Mouse (Mus musculus): Measurements from ENCODE around the gene Aox1. TPM values are rescaled to one million over a fixed set of nuclear protein-coding genes. Genes with fewer than 3 reads are reported as not detected.
A peak's percentile ranks its signal among the peaks of the same experiment; 100 is the strongest.

Aox1 gene
- total RNA-seq, 2 experiments from 2014 or later, result 0.97 to 1.1 TPM

DNA sequence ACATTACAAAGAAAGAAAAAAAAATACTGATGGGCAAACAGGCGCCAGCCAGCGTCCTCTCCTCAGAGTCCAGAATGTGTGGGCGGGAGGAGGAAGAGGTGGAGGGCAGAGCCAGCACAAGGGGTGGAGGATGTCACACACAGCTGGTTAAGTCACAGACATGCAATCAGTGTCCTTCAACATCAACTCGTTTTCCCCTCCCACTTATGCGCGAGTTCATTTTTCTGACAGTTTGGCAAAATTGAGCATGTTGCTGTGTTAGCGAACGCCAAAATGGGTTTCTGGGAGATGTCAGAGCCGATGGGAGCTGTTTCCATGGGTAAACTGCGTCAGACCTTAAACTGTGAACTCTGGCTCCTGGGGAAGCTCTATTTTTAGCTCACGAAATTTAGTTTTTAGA lies 27.2 kb downstream of the Aox1 start:
- no peak for DNase-seq (ENCODE audit: extremely low spot score in 1 of 2, low spot score in 2 of 2)
- intact Hi-C loops (cut with DNase I), result no loop called here

DNA sequence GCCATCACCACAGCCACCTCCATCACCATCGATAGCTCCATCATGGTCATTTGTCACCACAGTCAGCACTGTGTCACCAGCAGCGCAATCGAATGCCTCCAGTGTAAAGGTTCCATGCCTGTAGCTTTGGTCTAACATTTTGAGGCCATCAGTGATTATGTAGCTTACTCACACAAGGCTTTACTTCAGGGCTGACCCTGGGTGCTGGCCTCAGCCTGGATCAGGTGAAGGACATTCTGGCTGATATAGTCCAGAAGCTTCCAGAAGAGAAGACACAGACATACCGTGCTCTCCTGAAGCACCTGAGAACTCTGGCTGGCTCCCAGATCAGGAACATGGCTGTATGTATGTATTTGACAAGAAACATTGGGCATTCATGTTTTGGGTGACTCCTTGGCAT lies 29.1 kb downstream of the Aox1 start:
- DNase-seq (ENCODE audit: extremely low spot score in 1 of 2, low spot score in 2 of 2), result no peak
- intact Hi-C loops (cut with DNase I), result no loop called here

DNA sequence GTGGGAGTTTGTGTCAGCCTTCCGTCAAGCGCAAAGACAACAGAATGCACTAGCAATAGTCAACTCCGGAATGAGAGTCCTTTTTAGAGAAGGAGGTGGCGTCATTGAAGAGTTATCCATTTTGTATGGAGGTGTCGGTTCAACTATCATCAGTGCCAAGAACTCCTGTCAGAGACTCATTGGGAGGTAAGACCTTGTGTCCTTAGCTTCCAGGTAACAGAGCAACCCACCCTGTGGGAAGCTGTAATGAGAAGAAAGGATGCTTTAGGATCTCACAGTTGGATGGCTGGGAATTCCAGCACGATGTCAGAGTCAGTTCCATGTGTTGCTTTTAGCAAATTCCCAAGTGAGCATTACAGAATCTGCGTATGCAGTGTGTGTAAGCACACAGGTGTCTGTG lies 32.4 kb downstream of the Aox1 start:
- DNase-seq (ENCODE audit: extremely low spot score in 1 of 2, low spot score in 2 of 2), result no peak
- intact Hi-C loops (cut with DNase I), result no loop called here

DNA sequence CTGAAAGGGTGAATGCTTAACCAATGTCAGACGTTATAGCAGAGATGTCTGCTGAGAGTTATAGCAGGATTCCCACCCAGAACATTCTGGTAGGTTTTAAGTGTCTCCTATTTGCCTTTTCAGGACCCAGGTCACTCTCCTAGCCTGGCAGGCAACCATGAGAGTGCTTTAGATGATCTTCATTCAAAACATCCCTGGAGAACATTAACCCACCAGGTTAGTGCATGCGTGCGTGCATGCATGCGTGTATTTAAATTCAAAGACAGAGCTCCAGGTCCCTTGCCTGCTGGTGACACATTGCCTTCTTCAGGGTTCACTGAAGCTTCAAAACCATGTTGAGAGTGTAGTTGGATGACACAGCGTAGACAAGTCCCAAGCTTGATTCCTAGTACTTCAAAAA lies 35.4 kb downstream of the Aox1 start:
- intact Hi-C loops (cut with DNase I), result no loop called here
- no peak for DNase-seq (ENCODE audit: extremely low spot score in 1 of 2, low spot score in 2 of 2)

DNA sequence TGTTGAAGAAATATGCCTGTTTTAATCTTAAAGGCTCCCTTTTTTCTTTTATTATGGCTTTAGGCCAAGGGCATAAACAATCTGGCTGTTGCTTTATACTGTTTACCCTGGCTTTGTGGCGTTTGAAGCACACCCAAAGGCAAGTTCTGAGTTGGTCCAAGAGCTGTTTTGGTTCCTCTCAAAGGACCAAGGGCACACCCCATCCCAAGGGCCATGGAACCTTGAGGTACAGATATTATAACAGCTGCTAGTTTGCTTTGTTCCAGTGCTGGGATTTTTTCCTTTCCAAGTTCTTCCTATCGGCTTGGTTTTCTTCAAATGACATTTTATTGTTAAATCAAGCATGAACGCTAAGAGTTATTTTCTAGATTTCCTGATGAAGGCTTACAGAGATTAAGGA lies 35.9 kb downstream of the Aox1 start:
- intact Hi-C loops (cut with DNase I), result no loop called here
- peak in 1 of 2 experiments; percentile 31 for DNase-seq (ENCODE audit: extremely low spot score in 1 of 2, low spot score in 2 of 2)

DNA sequence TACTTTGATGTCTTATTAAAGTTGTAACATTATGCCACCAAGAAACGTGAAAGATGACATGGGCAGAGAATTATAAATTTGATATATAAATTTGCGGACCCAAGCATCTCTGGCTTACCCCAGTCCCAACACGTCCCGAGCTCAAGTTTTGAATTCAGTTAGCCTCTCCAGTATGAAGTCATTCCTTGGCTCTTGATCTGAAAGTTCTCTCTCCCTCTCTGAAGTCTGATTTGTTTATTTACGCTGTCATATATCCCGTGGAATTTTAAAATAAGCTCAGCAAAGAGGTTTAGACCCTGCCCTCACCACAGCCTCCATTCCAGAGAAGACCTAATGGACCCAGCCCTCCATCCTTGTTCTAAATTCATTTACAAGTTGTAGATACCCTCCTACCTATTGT lies 39.5 kb downstream of the Aox1 start:
- DNase-seq (ENCODE audit: extremely low spot score in 1 of 2, low spot score in 2 of 2), result no peak
- intact Hi-C loops (cut with DNase I), result no loop called here

DNA sequence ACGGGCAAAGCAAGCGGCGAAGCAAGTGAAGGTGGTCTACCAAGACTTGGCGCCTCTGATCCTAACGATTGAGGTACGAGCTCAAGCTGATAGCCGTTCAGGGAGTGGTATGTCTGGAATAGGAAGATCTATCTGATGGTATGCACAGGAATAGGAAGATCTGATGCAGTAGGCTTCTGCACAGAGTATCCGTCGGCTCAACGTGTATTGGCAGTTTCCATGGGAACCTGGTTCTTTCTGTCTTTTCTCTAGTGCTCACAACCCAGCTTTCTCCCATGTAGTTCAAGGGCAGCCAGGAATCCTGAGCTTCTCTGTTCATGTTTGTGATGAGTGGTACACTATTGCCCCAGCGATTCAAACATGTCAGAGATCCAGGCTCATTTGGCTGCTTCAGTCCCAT lies 40.4 kb downstream of the Aox1 start:
- DNase-seq (ENCODE audit: extremely low spot score in 1 of 2, low spot score in 2 of 2), result peak in 1 of 2 experiments; percentile 38
- intact Hi-C loops (cut with DNase I), result no loop called here

DNA sequence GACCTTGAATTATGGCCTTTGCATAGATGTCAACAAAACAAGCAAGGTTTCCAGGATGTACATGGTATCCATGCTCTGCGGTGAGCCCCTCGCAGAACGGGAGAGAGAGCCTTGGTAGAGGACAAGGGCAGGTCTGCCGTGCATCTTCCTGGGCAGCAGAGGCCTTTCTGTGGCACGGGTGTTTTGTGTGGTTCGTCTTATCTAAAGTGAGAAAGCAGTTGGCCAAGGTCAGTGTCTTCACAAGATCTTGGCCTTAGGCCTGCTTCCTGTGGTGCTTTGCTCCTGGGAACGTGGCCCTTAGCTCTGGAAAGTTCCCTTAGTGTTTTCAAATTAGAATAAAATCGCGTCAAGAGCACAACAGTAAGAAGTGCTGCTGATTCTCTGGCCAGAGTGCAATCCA lies 41.3 kb downstream of the Aox1 start:
- DNase-seq (ENCODE audit: extremely low spot score in 1 of 2, low spot score in 2 of 2), result no peak
- intact Hi-C loops (cut with DNase I), result no loop called here

DNA sequence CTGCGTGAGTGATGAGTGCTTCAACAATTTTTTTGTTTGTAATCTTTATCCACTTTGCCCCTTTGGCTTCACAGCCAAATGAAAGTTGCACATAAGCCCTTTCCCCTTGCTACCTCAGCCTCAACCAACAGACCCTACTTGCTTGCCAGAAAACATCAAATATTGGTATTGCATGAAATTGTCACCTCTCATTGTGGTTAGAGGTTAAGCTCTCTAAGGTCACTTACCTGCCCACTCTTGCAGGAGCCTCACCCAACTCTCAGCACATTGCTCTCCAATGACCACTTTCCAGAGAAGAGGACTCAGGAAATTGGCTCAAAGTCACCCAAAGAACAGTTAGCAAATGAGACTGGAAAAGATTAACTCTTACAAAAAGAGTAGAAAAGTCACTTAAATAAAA lies 41.8 kb downstream of the Aox1 start:
- DNase-seq (ENCODE audit: extremely low spot score in 1 of 2, low spot score in 2 of 2), result no peak
- intact Hi-C loops (cut with DNase I), result no loop called here

DNA sequence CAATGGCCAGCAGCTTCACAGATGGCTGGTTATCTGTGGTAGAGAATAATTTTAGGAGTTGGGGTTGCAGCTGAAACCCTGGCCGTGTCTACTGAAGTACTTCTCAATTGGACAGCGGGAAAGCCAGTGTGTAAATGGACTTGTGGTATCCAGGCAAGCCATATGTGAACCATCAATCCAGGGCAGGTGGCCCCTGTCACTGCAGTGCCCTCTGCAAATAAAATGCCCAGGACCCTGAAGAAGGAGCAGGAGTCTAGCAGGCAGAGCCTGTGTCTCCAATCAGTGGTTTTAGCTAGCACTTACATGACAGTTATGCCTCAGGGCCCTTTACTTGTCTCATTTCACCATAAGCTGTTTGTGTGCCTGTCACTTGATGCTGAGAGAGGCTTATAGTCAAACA lies 42.7 kb downstream of the Aox1 start:
- no peak for DNase-seq (ENCODE audit: extremely low spot score in 1 of 2, low spot score in 2 of 2)
- intact Hi-C loops (cut with DNase I), result no loop called here

DNA sequence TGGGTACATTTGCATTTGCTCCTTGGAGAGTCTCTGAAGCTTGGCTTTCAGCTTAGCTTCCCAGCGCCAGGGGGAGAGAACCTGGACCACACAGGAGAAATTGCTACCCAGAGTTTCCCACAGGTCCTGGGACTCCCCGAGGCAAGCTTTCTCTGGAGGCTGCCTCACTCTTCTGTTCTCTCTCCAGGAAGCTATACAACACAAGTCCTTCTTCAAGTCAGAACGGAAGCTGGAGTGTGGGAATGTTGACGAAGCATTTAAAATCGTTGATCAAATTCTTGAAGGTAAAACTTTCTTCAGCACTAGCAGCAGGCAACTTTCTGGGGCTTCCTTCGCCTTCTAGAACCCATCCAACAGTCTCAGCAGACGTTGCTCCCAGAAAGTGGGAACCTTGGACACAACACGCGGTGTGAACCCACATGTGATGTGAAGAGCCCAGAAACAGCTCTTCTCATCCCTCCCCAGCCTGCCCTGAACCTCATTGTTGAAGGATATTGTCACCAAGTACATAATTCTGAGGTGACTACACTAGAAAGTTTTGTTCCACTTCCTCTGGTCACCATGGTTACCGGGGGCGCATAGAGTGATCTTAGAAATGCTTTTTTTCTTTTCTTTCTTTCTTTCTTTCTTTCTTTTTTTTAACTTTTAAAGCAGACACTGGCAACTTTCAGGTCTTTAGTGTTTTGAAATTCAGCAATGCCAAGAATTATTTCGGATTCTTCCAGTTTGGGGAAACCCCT lies 43.4 kb downstream of the Aox1 start:
- intact Hi-C loops (cut with DNase I), result no loop called here
- no peak for DNase-seq (ENCODE audit: extremely low spot score in 1 of 2, low spot score in 2 of 2)

DNA sequence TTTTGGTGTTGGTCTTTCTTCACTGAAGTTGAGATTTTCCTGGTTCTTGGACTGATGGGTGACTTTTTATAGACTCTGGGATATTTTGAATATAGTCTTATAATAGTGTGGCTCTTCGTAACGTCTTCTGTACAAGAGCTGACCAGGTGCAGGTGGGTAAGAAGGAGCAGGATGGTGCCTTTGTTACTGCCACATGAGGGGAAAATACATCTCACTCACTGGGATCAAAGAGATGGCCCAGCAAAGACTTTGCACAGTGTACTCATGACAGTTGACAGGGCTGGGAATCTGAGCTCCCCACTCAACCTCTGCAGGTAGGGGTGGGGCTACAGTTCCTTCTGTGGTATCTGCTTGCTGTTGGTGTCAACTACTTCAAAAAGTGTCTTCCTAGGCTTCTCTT lies 44.5 kb downstream of the Aox1 start:
- no peak for DNase-seq (ENCODE audit: extremely low spot score in 1 of 2, low spot score in 2 of 2)
- intact Hi-C loops (cut with DNase I), result no loop called here

DNA sequence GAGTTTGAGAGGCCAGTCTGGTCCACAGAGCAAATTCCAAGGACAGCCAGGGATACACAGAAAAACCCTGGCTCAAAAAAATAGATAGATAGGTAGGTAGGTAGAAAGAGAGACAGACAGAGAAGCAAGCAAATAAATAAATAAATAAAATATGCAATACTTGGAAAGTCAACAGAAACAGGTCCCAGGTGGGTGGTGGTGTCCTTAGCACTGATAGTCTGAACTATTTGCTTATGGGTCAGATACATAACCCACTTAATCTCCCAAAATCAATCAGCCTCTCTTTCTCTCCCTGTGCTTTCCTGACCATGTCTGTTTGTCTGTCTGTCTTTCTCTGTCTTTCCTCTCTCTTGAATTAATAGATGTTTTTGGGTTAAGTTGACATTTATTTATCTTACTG lies 48.2 kb downstream of the Aox1 start:
- DNase-seq (ENCODE audit: extremely low spot score in 1 of 2, low spot score in 2 of 2), result no peak
- intact Hi-C loops (cut with DNase I), result no loop called here

DNA sequence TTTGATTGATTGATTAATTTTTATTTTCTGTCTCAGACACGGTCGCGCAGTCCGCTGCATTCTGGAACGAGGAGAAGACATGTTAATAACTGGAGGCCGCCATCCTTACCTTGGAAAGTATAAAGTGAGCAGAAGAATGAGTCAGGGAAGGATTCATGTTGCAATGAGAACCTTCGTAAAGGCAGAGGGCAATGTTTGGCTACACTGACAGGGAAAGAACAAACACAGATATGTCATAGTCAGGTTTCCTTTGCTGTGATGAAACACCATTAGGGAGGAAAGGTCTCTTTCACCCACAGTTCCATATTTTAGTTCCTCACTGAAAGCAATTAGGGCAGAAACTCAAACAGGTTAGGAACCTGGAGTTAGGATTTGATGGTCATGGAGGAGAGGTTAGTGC lies 48.7 kb downstream of the Aox1 start:
- intact Hi-C loops (cut with DNase I), result no loop called here
- DNase-seq (ENCODE audit: extremely low spot score in 1 of 2, low spot score in 2 of 2), result no peak

DNA sequence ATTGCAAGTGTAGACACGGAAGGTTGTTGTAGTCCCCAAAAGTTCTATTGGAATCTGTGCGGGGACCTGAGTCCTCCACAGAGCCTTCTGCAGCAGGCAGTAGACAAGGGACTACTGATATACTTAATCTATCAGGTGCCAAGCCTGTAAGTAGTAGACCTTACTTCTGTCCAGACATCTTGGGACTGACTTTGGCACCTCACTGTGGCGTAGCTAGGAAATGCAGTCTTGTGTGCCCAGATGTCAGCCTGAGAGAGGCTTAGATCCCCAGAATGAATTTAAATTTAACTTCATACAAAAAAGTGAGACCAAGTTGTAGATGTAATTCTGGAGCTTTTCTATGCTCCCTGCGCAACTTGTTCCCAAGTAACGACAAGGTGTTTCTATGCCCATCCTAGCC lies 50.0 kb downstream of the Aox1 start:
- DNase-seq (ENCODE audit: extremely low spot score in 1 of 2, low spot score in 2 of 2), result no peak
- intact Hi-C loops (cut with DNase I), result no loop called here

DNA sequence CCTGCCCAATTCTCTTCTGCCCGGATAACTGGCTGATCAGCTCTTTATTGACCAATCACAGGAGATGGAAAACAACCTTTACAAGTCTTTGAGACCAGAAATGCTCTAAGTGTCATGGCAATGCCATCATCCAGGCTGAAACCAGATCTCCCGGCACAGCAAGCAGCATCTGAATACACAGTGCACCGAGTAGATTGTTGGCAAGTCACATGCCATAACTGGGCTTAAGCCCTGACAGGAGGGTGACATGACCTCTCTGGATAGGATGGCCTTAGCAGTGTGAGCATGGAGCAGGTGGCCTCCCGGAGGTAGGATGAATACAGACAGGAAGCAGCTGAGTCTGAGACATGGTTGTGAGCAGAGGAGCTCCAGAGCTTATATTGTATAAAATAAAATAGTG lies 50.7 kb downstream of the Aox1 start:
- DNase-seq (ENCODE audit: extremely low spot score in 1 of 2, low spot score in 2 of 2), result no peak
- intact Hi-C loops (cut with DNase I), result no loop called here

DNA sequence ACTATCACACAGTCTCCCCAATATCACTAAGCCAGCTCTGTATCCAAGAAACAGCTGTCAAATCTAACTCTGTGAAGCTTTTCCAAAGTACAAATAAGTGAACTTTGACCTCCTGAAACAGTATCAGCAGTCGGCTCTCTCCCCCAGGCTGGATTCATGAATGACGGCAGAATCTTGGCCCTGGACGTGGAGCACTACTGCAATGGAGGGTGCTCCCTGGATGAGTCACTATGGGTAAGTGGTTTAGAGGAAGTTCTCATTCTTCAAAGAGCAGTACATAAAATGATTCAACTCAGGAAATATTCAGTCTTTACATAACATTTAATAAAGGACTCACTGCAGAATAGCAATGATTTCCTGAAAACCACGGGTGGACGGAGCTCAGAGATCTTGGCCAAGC lies 51.6 kb downstream of the Aox1 start:
- intact Hi-C loops (cut with DNase I), result no loop called here
- no peak for DNase-seq (ENCODE audit: extremely low spot score in 1 of 2, low spot score in 2 of 2)

DNA sequence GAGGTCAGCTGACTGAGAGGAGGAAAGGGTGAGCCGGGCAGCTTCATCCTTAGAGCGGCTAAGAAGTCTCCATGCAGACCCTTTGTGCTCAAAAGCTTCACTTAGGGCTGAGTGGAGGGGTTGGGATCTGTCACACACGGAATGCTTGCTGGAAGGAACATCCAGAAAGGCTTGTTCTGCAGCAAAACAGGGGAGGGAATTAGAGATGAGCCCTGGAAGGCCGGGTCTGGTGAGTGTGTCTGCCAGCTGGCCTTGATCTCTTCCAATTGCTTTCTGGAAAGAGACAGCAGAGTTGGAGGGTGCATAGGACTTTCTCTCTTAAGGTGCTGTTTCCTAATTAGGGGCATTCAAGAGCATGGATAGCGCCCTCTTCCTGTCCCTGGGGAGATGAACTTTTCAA lies 59.6 kb downstream of the Aox1 start:
- DNase-seq (ENCODE audit: extremely low spot score in 1 of 2, low spot score in 2 of 2), result no peak
- intact Hi-C loops (cut with DNase I), result no loop called here

DNA sequence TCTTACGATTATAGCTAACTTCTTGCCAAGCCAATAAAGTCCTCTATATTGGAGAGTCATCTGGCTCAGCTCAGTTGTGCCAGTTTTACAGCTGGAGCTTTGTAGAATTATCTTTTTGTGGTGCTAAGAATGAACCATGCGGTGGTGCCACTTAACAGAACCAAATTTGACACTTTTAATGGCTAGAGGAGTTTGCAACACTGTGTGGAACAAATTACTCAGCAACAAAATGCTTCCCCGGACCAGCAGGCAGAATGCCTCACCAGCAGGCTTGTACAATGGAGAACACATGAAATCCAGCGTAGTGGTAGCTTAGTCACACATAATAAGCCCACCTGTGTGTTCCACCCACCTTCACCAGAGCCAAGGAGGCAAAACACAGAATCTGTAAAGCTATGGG lies 60.5 kb downstream of the Aox1 start:
- no peak for DNase-seq (ENCODE audit: extremely low spot score in 1 of 2, low spot score in 2 of 2)

DNA sequence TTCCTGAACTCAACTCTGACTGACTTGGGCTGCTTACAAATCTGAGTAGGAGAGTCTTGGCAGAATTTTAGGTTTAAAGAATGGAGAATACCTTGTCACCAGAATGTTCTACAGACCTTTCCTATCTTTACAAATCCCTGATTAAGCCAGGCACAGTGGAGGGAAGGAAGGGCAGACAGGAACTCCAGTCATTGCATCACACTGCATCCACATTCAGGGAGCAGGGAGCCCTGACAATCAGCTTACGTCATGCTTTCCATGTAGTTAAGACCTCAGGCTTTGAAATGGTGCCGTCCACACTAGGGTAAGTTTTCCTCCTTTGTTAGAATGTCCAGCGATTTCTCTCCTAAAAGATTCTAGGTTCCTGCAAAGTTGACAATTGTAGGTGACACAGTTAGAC lies 61.5 kb downstream of the Aox1 start:
- no peak for DNase-seq (ENCODE audit: extremely low spot score in 1 of 2, low spot score in 2 of 2)
- intact Hi-C loops (cut with DNase I), result no loop called here

More for the DNA sequence above, 60.5 kb downstream of the Aox1 start:
- intact Hi-C loops (cut with DNase I), result no loop called here

DNA sequence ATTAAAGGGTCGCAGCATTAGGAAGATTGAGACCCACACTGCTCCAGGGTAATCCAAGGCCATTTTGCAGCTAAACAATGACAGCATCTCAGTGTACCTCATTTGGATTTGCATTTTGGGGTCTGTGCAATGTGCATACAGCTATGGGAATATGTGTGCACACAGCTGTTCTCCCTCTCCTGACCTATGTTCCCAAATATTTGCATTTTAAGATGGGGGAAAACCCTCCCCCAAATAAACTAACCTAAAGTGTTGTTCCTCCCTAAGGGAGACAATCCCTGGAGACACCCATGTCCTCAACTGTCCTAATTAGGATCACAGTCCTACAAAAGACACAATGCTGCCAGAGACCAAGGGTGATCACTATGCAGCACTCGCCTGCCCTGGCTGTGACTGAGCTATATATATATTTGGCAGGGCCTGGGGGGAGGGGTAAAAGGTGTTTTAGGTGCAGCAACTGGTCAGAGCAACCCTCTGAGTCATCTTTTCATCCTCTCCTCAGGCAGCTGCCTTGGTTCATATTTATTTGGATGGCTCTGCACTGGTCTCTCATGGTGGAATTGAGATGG lies 62.3 kb downstream of the Aox1 start:
- intact Hi-C loops (cut with DNase I), result no loop called here

More for the DNA sequence above, 62.3 kb downstream of the Aox1 start:
- DNase-seq (ENCODE audit: extremely low spot score in 1 of 2, low spot score in 2 of 2), result no peak
